Mouse (Mus musculus): Measurements from ENCODE around the gene Cox7b. TPM values are rescaled to one million over a fixed set of nuclear protein-coding genes. Genes with fewer than 3 reads are reported as not detected.

Gene Cox7b
- polyA plus RNA-seq, 1 experiment from 2014 or later: 896 TPM

GRCm38 (mm10) chrX:106017102-106017501 lies 1.6 kb downstream of the Cox7b start:
- Histone ChIP-seq H3K27me3 (replicated peaks; ENCODE audit: control insufficient read depth, insufficient read depth, low read length) (no peaks in the 10 kb centered on the region), H3K4me3 (ENCODE audit: low read depth, low read length) (no peak overlapping the region), H3K4me1 (replicated peaks; ENCODE audit: control insufficient read depth, insufficient read depth, low read length) (no peaks in the 10 kb centered on the region), H3K27ac (ENCODE audit: low read depth, low read length) (no peak overlapping the region), H3K9me3 (ENCODE audit: control insufficient read depth) (no peaks in the 10 kb centered on the region), H3K36me3 (ENCODE audit: control insufficient read depth, insufficient read depth) (no peaks in the 10 kb centered on the region), H3K9ac (ENCODE audit: low read depth, low read length) (no peak overlapping the region), H3K4me2 (replicated peaks; ENCODE audit: low read depth) (peak overlapping the region; percentile 57)
- TF ChIP-seq CTCF (IDR thresholded peaks at IDR 0.05; ENCODE audit: low read depth): no peak
- WGBS: 51% methylated on average over 3 of the region's 3 CpGs
- peak; percentile 63 for ATAC-seq

- peak overlapping the region; percentile 30; the same call in 1 of the 2 replicates for H3K4me2 ChIP-seq (replicated peaks; ENCODE audit: low read depth)
- no peaks in the 10 kb centered on the region for H3K4me1 ChIP-seq (replicated peaks; ENCODE audit: control insufficient read depth, insufficient read depth, low read length)
- TF ChIP-seq CTCF (IDR thresholded peaks at IDR 0.05; ENCODE audit: low read depth): no peak
- no peaks in the 10 kb centered on the region for H3K9me3 ChIP-seq (ENCODE audit: control insufficient read depth)
- H3K9ac ChIP-seq (ENCODE audit: low read depth, low read length): no peak overlapping the region
- WGBS: 79% methylated on average over 4 of the region's 4 CpGs
- H3K4me3 ChIP-seq (ENCODE audit: low read depth, low read length): no peak overlapping the region
- ATAC-seq: no peak
- H3K36me3 ChIP-seq (ENCODE audit: control insufficient read depth, insufficient read depth): no peaks in the 10 kb centered on the region
- no peaks in the 10 kb centered on the region for H3K27me3 ChIP-seq (replicated peaks; ENCODE audit: control insufficient read depth, insufficient read depth, low read length)
- H3K27ac ChIP-seq (ENCODE audit: low read depth, low read length): no peak overlapping the region
Measured at GRCm38 (mm10) chrX:106017516-106017915, 2.0 kb downstream of the Cox7b start.

GRCm38 (mm10) chrX:106026418-106027342 lies 11.2 kb downstream of the Cox7b start, which contains the start of gene Atp7a:
TSS of gene Atp7a (plus strand) at chrX:106027276.
- Histone ChIP-seq H3K27ac (ENCODE audit: low read depth, low read length) (peak within 1 kb of the TSS; percentile 57; the same call in 1 of the 2 replicates), H3K36me3 (ENCODE audit: control insufficient read depth, insufficient read depth) (no peaks in the 10 kb centered on the region), H3K4me3 (ENCODE audit: low read depth, low read length) (peak within 1 kb of the TSS; percentile 53), H3K4me1 (replicated peaks; ENCODE audit: control insufficient read depth, insufficient read depth, low read length) (no peaks in the 10 kb centered on the region), H3K9ac (ENCODE audit: low read depth, low read length) (peak within 1 kb of the TSS; percentile 55), H3K4me2 (replicated peaks; ENCODE audit: low read depth) (peak within 1 kb of the TSS; percentile 60), H3K27me3 (replicated peaks; ENCODE audit: control insufficient read depth, insufficient read depth, low read length) (no peaks in the 10 kb centered on the region), H3K9me3 (ENCODE audit: control insufficient read depth) (no peaks in the 10 kb centered on the region)
- WGBS: 25% methylated on average over 36 of the region's 36 CpGs
- peak; percentile 88 for TF ChIP-seq CTCF (IDR thresholded peaks at IDR 0.05; ENCODE audit: low read depth)
- peak; percentile 98 for ATAC-seq

DNA sequence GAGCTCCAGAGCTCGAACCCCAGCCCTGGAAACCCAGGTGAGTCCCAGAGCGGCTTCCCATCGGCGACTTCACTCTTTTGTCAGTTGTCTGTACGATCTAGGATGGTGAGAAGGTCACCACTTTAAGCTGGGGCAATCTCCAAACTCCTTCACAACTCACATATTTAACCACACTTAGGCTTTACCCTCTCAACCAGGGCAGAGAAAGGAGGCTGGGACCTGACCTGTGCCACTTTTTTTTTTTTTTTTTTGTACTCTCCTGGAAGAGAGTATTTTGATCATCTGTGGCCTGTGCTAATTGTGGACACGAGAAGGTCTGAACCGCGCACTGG lies 11.8 kb downstream of the Cox7b start:
- WGBS: 25% methylated on average over 8 of the region's 8 CpGs
- peak; percentile 36 for ATAC-seq
- H3K36me3 ChIP-seq (ENCODE audit: control insufficient read depth, insufficient read depth): no peaks in the 10 kb centered on the region
- peak overlapping the region; percentile 57; the same call in 1 of the 2 replicates for H3K27ac ChIP-seq (ENCODE audit: low read depth, low read length)
- peak overlapping the region; percentile 55 for H3K9ac ChIP-seq (ENCODE audit: low read depth, low read length)
- H3K4me2 ChIP-seq (replicated peaks; ENCODE audit: low read depth): peak overlapping the region; percentile 60
- TF ChIP-seq CTCF (IDR thresholded peaks at IDR 0.05; ENCODE audit: low read depth): no peak
- H3K9me3 ChIP-seq (ENCODE audit: control insufficient read depth): no peaks in the 10 kb centered on the region
- peak overlapping the region; percentile 53 for H3K4me3 ChIP-seq (ENCODE audit: low read depth, low read length)
- H3K27me3 ChIP-seq (replicated peaks; ENCODE audit: control insufficient read depth, insufficient read depth, low read length): no peaks in the 10 kb centered on the region
- no peaks in the 10 kb centered on the region for H3K4me1 ChIP-seq (replicated peaks; ENCODE audit: control insufficient read depth, insufficient read depth, low read length)

- Histone ChIP-seq H3K36me3 (ENCODE audit: control insufficient read depth, insufficient read depth) (no peaks in the 10 kb centered on the region), H3K4me1 (replicated peaks; ENCODE audit: control insufficient read depth, insufficient read depth, low read length) (no peaks in the 10 kb centered on the region), H3K9ac (ENCODE audit: low read depth, low read length) (no peak overlapping the region), H3K27ac (ENCODE audit: low read depth, low read length) (no peak overlapping the region), H3K4me2 (replicated peaks; ENCODE audit: low read depth) (no peak overlapping the region), H3K4me3 (ENCODE audit: low read depth, low read length) (no peak overlapping the region), H3K9me3 (ENCODE audit: control insufficient read depth) (no peaks in the 10 kb centered on the region), H3K27me3 (replicated peaks; ENCODE audit: control insufficient read depth, insufficient read depth, low read length) (no peaks in the 10 kb centered on the region)
- ATAC-seq: no peak
- no peak for TF ChIP-seq CTCF (IDR thresholded peaks at IDR 0.05; ENCODE audit: low read depth)
- WGBS: 69% methylated on average over 5 of the region's 5 CpGs
Measured at GRCm38 (mm10) chrX:106030176-106030575, 14.7 kb downstream of the Cox7b start.

- Histone ChIP-seq H3K9me3 (ENCODE audit: control insufficient read depth) (no peaks in the 10 kb centered on the region), H3K27me3 (replicated peaks; ENCODE audit: control insufficient read depth, insufficient read depth, low read length) (no peaks in the 10 kb centered on the region), H3K36me3 (ENCODE audit: control insufficient read depth, insufficient read depth) (no peaks in the 10 kb centered on the region), H3K4me3 (ENCODE audit: low read depth, low read length) (no peak overlapping the region), H3K9ac (ENCODE audit: low read depth, low read length) (no peak overlapping the region), H3K4me1 (replicated peaks; ENCODE audit: control insufficient read depth, insufficient read depth, low read length) (no peaks in the 10 kb centered on the region), H3K27ac (ENCODE audit: low read depth, low read length) (no peak overlapping the region), H3K4me2 (replicated peaks; ENCODE audit: low read depth) (no peak overlapping the region)
- no peak for TF ChIP-seq CTCF (IDR thresholded peaks at IDR 0.05; ENCODE audit: low read depth)
- no peak for ATAC-seq
Measured at GRCm38 (mm10) chrX:106031124-106031523, 15.6 kb downstream of the Cox7b start.

Data from intestine, postnatal 0 days (tissue).